Mouse (Mus musculus) CH12.LX (cell line): ENCODE measurements around the gene Aspg. TPM values are rescaled to one million over a fixed set of nuclear protein-coding genes. Genes with fewer than 3 reads are reported as not detected.

Source experiments
- DNase-seq: peaks from one replicate; pipeline ENCODE4 v3.0.0-alpha.2; 2013; ENCODE audit errors: extremely low read depth
- H3K27ac ChIP-seq: 2 replicates; pipeline ENCODE4 v1.5.1; 2012; ENCODE audit warnings: low read depth, mild to moderate bottlenecking, control low read depth, moderate library complexity; ENCODE audit not compliant: insufficient read depth
- H3K27me3 ChIP-seq: replicated peaks from 2 replicates; pipeline ENCODE3; 2012; ENCODE audit warnings: inconsistent platforms
- H3K36me3 ChIP-seq, 2 experiments: replicated peaks in 1 of 2; 2 replicates each; pipeline versions ENCODE3 to v1.6.1; 2012; ENCODE audit warnings: inconsistent platforms in 1 of 2, low read length in 1 of 2, mild to moderate bottlenecking in 1 of 2, mixed read lengths in 1 of 2, moderate library complexity in 1 of 2; ENCODE audit not compliant: control insufficient read depth in 1 of 2, insufficient read depth in 1 of 2
- H3K4me1 ChIP-seq, 2 experiments: 2 replicates each; pipeline ENCODE4 v1.6.1; 2012; ENCODE audit warnings: inconsistent platforms in 1 of 2, moderate library complexity in 1 of 2; ENCODE audit not compliant: insufficient read depth in 2 of 2, control insufficient read depth in 1 of 2
- H3K4me2 ChIP-seq: 2 replicates; pipeline ENCODE4 v1.6.1; 2012; ENCODE audit warnings: low read depth, mild to moderate bottlenecking, control low read depth; ENCODE audit not compliant: poor library complexity, insufficient read depth, severe bottlenecking
- H3K4me3 ChIP-seq, 3 experiments: fragments of 150-350 bp in 1 of 3; sonication (generic) in 1 of 3; replicated peaks in 1 of 3; 2 replicates each; pipeline versions ENCODE3 to v1.5.1; 2011 to 2012; ENCODE audit warnings: low read depth in 2 of 3, low read length in 2 of 3, mild to moderate bottlenecking in 2 of 3, moderate library complexity in 2 of 3, control low read depth in 1 of 3, improper control_type of control experiment in 1 of 3, inconsistent platforms in 1 of 3, mixed read lengths in 1 of 3; ENCODE audit not compliant: poor library complexity in 1 of 3
- H3K79me2 ChIP-seq: replicated peaks from 2 replicates; pipeline ENCODE4 v1.6.1; 2012; ENCODE audit warnings: mild to moderate bottlenecking, moderate library complexity; ENCODE audit not compliant: control insufficient read depth, poor library complexity, insufficient read depth, severe bottlenecking; ENCODE audit errors: extremely low read depth
- H3K9ac ChIP-seq: 2 replicates; pipeline ENCODE4 v1.6.1; 2012; ENCODE audit warnings: low read depth, mild to moderate bottlenecking, control low read depth, moderate library complexity; ENCODE audit not compliant: insufficient read depth
- H3K9me3 ChIP-seq: replicated peaks from 2 replicates; pipeline ENCODE3; 2012; ENCODE audit warnings: low read length, inconsistent platforms, mixed read lengths
- CTCF ChIP-seq, 2 experiments: IDR thresholded peaks in 1 of 2; conservative IDR thresholded peaks in 1 of 2; 2 replicates each; pipeline ENCODE4 v1.5.1; 2011 to 2012; ENCODE audit warnings: low read depth in 2 of 2, low read length in 2 of 2, improper control_type of control experiment in 1 of 2, inconsistent platforms in 1 of 2, mild to moderate bottlenecking in 1 of 2, moderate library complexity in 1 of 2
- ELF1 ChIP-seq: IDR thresholded peaks from 2 replicates; pipeline ENCODE4 v1.6.1; 2014; ENCODE audit warnings: low read depth, mild to moderate bottlenecking, inconsistent platforms, low read length, improper control_type of control experiment
- IRF4 ChIP-seq: IDR thresholded peaks from 2 replicates; pipeline ENCODE4 v1.6.1; 2014; ENCODE audit warnings: low read depth, mild to moderate bottlenecking, inconsistent platforms, low read length, improper control_type of control experiment
- MAFK ChIP-seq: IDR thresholded peaks from 2 replicates; pipeline ENCODE4 v1.6.1; 2011; ENCODE audit warnings: low read length, improper control_type of control experiment; ENCODE audit not compliant: insufficient replicate concordance
- MAZ ChIP-seq: IDR thresholded peaks from 2 replicates; pipeline ENCODE4 v1.6.1; 2012; ENCODE audit warnings: low read depth, mild to moderate bottlenecking, inconsistent platforms, low read length, improper control_type of control experiment, moderate library complexity
- NELFE ChIP-seq: IDR thresholded peaks from 2 replicates; pipeline ENCODE4 v1.6.1; 2011; ENCODE audit warnings: low read depth, low read length, improper control_type of control experiment
- NRF1 ChIP-seq: IDR thresholded peaks from 2 replicates; pipeline ENCODE4 v1.6.1; 2014; ENCODE audit warnings: low read depth, mild to moderate bottlenecking, inconsistent platforms, low read length, improper control_type of control experiment, moderate library complexity
- PAX5 ChIP-seq: IDR thresholded peaks from 2 replicates; pipeline ENCODE4 v1.6.1; 2012; ENCODE audit warnings: low read length, inconsistent platforms, mixed read lengths
- POLR2A ChIP-seq: IDR thresholded peaks from 2 replicates; pipeline ENCODE4 v1.6.1; 2011; ENCODE audit warnings: low read depth, mild to moderate bottlenecking, improper control_type of control experiment, low read length
- POLR2AphosphoS2 ChIP-seq: IDR thresholded peaks from 2 replicates; pipeline ENCODE4 v1.6.1; 2011; ENCODE audit warnings: low read depth, low read length, improper control_type of control experiment
- RAD21 ChIP-seq: IDR thresholded peaks from 2 replicates; pipeline ENCODE4 v1.6.1; 2011; ENCODE audit warnings: low read depth, mild to moderate bottlenecking, low read length, improper control_type of control experiment, moderate library complexity
- SIN3A ChIP-seq: IDR thresholded peaks from 2 replicates; pipeline ENCODE4 v1.6.1; 2012; ENCODE audit warnings: low read length, improper control_type of control experiment, inconsistent platforms
- TBP ChIP-seq: conservative IDR thresholded peaks from 2 replicates; pipeline ENCODE4 v1.6.1; 2011; ENCODE audit warnings: low read depth, low read length, improper control_type of control experiment
- UBTF ChIP-seq: IDR thresholded peaks from 2 replicates; pipeline ENCODE4 v1.6.1; 2012; ENCODE audit warnings: low read depth, mild to moderate bottlenecking, inconsistent platforms, low read length, improper control_type of control experiment, moderate library complexity
- ZKSCAN1 ChIP-seq: IDR thresholded peaks from 2 replicates; pipeline ENCODE4 v1.6.1; 2012; ENCODE audit warnings: low read depth, inconsistent platforms, low read length, improper control_type of control experiment, borderline replicate concordance
- ZMIZ1 ChIP-seq: IDR thresholded peaks from 2 replicates; pipeline ENCODE4 v1.6.1; 2012; ENCODE audit warnings: low read depth, mild to moderate bottlenecking, inconsistent platforms, low read length, improper control_type of control experiment
- dilution Hi-C: fragments of 300-500 bp; cut with MboI; formaldehyde crosslinking; loops from 2 replicates; pipeline ENCODE4 v1.14.3; 2020; ENCODE audit warnings: low sequenced_read_pairs; ENCODE audit not compliant: extremely low pct_unique_long_range_greater_than_20kb, extremely low pct_ligation_motif_present
- in situ Hi-C: fragments of 300-500 bp; cut with MboI; formaldehyde crosslinking; loops from 3 replicates; pipeline ENCODE4 v1.14.3; 2019; ENCODE audit warnings: low sequenced_read_pairs, low pct_ligation_motif_present, low pct_unique_long_range_greater_than_20kb, mixed read lengths
- polyA plus RNA-seq: library from polyadenylated mRNA; unstranded; fragments of >175 nt; gene quantifications from 2 replicates; pipeline ENCODE4 v1.2.1, GENCODE M21; 2012; ENCODE audit warnings: low read depth; ENCODE audit not compliant: insufficient read length
- total RNA-seq, 2 experiments: library from RNA; depleted of rRNA; stranded (reverse); fragments of 300-350 nt in 1 of 2; fragments of >200 nt in 1 of 2; gene quantifications; 2 replicates each; pipeline ENCODE4 v1.2.3; 2012 to 2014

The Aspg gene
- total and polyA plus RNA-seq, 3 experiments, result not detected

- Histone ChIP-seq H3K79me2 (no peaks in the 10 kb centered on the region), H3K4me1 (no peaks in the 10 kb centered on the region), H3K27me3 (peaks cover 83% of the 10 kb centered on the region), H3K4me2 (no peak overlapping the region), H3K27ac (no peak overlapping the region), H3K9ac (no peak overlapping the region), H3K36me3 (no peaks in the 10 kb centered on the region), H3K4me3 (no peak overlapping the region), H3K9me3 (peaks cover 8% of the 10 kb centered on the region)
- TF ChIP-seq MAZ, result no peak
- no peak for TF ChIP-seq PAX5
- TF ChIP-seq UBTF, result no peak
- no peak for TF ChIP-seq IRF4
- no peak for TF ChIP-seq RAD21
- no peak for TF ChIP-seq SIN3A
- no peak for TF ChIP-seq ELF1
- no peak for TF ChIP-seq TBP
- TF ChIP-seq POLR2AphosphoS2, result no peak
- TF ChIP-seq NELFE, result no peak
- no peak for TF ChIP-seq POLR2A
- no peak for TF ChIP-seq MAFK
- TF ChIP-seq NRF1, result no peak
- in situ Hi-C loops, result no loop called here
- DNase-seq, result no peak
- dilution Hi-C loops, result no loop called here
Observed at GRCm38 (mm10) chr12:112086250-112086649, 20.2 kb upstream of the Aspg start.

GRCm38 (mm10) chr12:112086726-112087125 lies 19.8 kb upstream of the Aspg start:
- peaks cover 8% of the 10 kb centered on the region for H3K9me3 ChIP-seq
- in situ Hi-C loops (no loop called here), dilution Hi-C loops (no loop called here)
- no peak for TF ChIP-seq POLR2AphosphoS2
- no peak for TF ChIP-seq ZMIZ1
- TF ChIP-seq NELFE, result no peak
- TF ChIP-seq CTCF (conservative IDR thresholded peaks at IDR 0.05 in 1 of 2, IDR thresholded peaks at IDR 0.05 in 1 of 2; ENCODE audit: low read depth in 2 of 2, low read length in 2 of 2), result no peak
- TF ChIP-seq ZKSCAN1, result no peak
- H3K27me3 ChIP-seq, result peaks cover 83% of the 10 kb centered on the region
- no peaks in the 10 kb centered on the region for H3K79me2 ChIP-seq
- no peak overlapping the region for H3K4me2 ChIP-seq
- no peaks in the 10 kb centered on the region for H3K36me3 ChIP-seq
- no peak overlapping the region for H3K27ac ChIP-seq
- no peak overlapping the region for H3K9ac ChIP-seq
- no peak for DNase-seq
- no peak overlapping the region for H3K4me3 ChIP-seq
- no peaks in the 10 kb centered on the region for H3K4me1 ChIP-seq
